Mouse (Mus musculus) common myeloid progenitor, adult 5-6 weeks (primary cell): ENCODE results near the gene Jaml. TPM values are rescaled to one million over a fixed set of nuclear protein-coding genes. Genes with fewer than 3 reads are reported as not detected.

Source experiments
- total RNA-seq: library from RNA; stranded (forward); fragments of 200-1000, 187-1606 nt; gene quantifications from 2 replicates; pipeline ENCODE4 v1.2.3, GENCODE M21; 2017

The Jaml gene
- total RNA-seq, 1 experiment from 2014 or later: 1.6 TPM

Other genes starting within 250 kb of the Jaml start
- gene Kmt2a, start 197.9 kb upstream of the Jaml start, total RNA-seq: 19.9 and 21.1 TPM in 2 replicates
- gene Atp5l, start 158.4 kb upstream of the Jaml start, total RNA-seq: 118 and 199 TPM in 2 replicates
- 33.7 and 52.3 TPM in 2 replicates for gene Ube4a, start 113.6 kb upstream of the Jaml start, total RNA-seq
- gene Cd3g, start 98.8 kb upstream of the Jaml start, total RNA-seq: 1.4 TPM in 1 of 2 replicates, not detected in the other
- gene Cd3d, start 97.4 kb upstream of the Jaml start, total RNA-seq: 0.05 TPM in 1 of 2 replicates, not detected in the other
- gene Cd3e, start 69.6 kb upstream of the Jaml start, total RNA-seq: not detected in 2 replicates
- gene Mpzl2, start 39.4 kb upstream of the Jaml start, total RNA-seq: not detected in 2 replicates
- gene Mpzl3, start 24.0 kb upstream of the Jaml start, total RNA-seq: 0.27 and 1.0 TPM in 2 replicates
- gene Scn2b, start 38.6 kb downstream of the Jaml start, total RNA-seq: not detected in 2 replicates
- gene Scn4b, start 59.2 kb downstream of the Jaml start, total RNA-seq: not detected in 2 replicates
- gene BC049352, start 102.8 kb downstream of the Jaml start, total RNA-seq: not detected in 2 replicates
- 0.19 TPM in 1 of 2 replicates, not detected in the other for gene Tmprss4, start 124.9 kb downstream of the Jaml start, total RNA-seq
- gene Il10ra, start 190.0 kb downstream of the Jaml start, total RNA-seq: 3.5 and 8.2 TPM in 2 replicates
- gene Tmprss13, start 239.9 kb downstream of the Jaml start, total RNA-seq: not detected in 2 replicates